Mouse (Mus musculus) ES-E14 (cell line): ENCODE results near the gene Chga. TPM values are rescaled to one million over a fixed set of nuclear protein-coding genes. Genes with fewer than 3 reads are reported as not detected.

Experiments used
- DNase-seq: peaks from one replicate; pipeline ENCODE4 v3.0.0-alpha.2; 2013; ENCODE audit warnings: low read depth, low spot score
- H3K27ac ChIP-seq: 2 replicates; pipeline ENCODE4 v1.5.1; 2012; ENCODE audit warnings: low read depth, mild to moderate bottlenecking, low read length, moderate library complexity, mixed read lengths; ENCODE audit not compliant: poor library complexity, insufficient read depth, severe bottlenecking
- H3K36me3 ChIP-seq: 2 replicates; pipeline ENCODE4 v1.6.1; 2012; ENCODE audit warnings: mild to moderate bottlenecking, low read length, moderate library complexity, mixed read lengths; ENCODE audit not compliant: control insufficient read depth, poor library complexity, insufficient read depth, severe bottlenecking
- H3K4me1 ChIP-seq, 2 experiments: fragments of 150-350 bp in 1 of 2; sonication (generic) in 1 of 2; 2 replicates each; pipeline ENCODE4 v1.6.1; 2012; ENCODE audit warnings: low read length in 2 of 2, mild to moderate bottlenecking in 1 of 2, mixed read lengths in 1 of 2; ENCODE audit not compliant: control insufficient read depth in 2 of 2, insufficient read depth in 2 of 2, poor library complexity in 1 of 2
- H3K4me3 ChIP-seq, 2 experiments: fragments of 150-350 bp in 1 of 2; sonication (generic) in 1 of 2; 2 replicates each; pipeline ENCODE4 v1.5.1; 2012; ENCODE audit warnings: low read length in 2 of 2, low read depth in 1 of 2, mild to moderate bottlenecking in 1 of 2, mixed read lengths in 1 of 2; ENCODE audit not compliant: insufficient read depth in 1 of 2, poor library complexity in 1 of 2, severe bottlenecking in 1 of 2
- H3K9ac ChIP-seq: 2 replicates; pipeline ENCODE4 v1.6.1; 2012; ENCODE audit warnings: low read depth, mild to moderate bottlenecking, low read length, mixed read lengths; ENCODE audit not compliant: poor library complexity, insufficient read depth, severe bottlenecking
- H3K9me3 ChIP-seq: fragments of 150-350 bp; sonication (generic); 2 replicates; pipeline ENCODE4 v1.6.1; 2012; ENCODE audit warnings: low read depth, mild to moderate bottlenecking, low read length; ENCODE audit not compliant: control insufficient read depth, insufficient read depth
- CHD2 ChIP-seq: IDR thresholded peaks from 2 replicates; pipeline ENCODE4 v1.6.1; 2014; ENCODE audit warnings: mild to moderate bottlenecking, low read depth, low read length, inconsistent platforms
- HCFC1 ChIP-seq: IDR thresholded peaks from 2 replicates; pipeline ENCODE4 v1.6.1; 2012; ENCODE audit warnings: low read length, inconsistent platforms, borderline replicate concordance; ENCODE audit not compliant: insufficient read depth
- MAFK ChIP-seq: IDR thresholded peaks from 2 replicates; pipeline ENCODE4 v1.6.1; 2014; ENCODE audit warnings: mild to moderate bottlenecking, low read depth, low read length, inconsistent platforms; ENCODE audit not compliant: insufficient read depth
- ZC3H11A ChIP-seq: IDR thresholded peaks from 2 replicates; pipeline ENCODE4 v1.6.1; 2012; ENCODE audit warnings: low read depth, mild to moderate bottlenecking, inconsistent platforms, low read length, borderline replicate concordance
- ZNF384 ChIP-seq: IDR thresholded peaks from 2 replicates; pipeline ENCODE4 v1.6.1; 2012; ENCODE audit warnings: low read depth, low read length, inconsistent platforms
- in situ Hi-C, 2 experiments: fragments of 600-800 bp; cut with MboI; formaldehyde crosslinking; loops; one replicate each; pipeline ENCODE4 v1.15.1; 2025; ENCODE audit warnings: low sequenced_read_pairs in 2 of 2, inconsistent platforms in 1 of 2; ENCODE audit not compliant: unreplicated experiment in 2 of 2
- total RNA-seq: library from RNA; depleted of rRNA; stranded (reverse); fragments of 300-350 nt; gene quantifications from 2 replicates; pipeline ENCODE4 v1.2.3, GENCODE M21; 2012

Gene Chga
- total RNA-seq, 1 experiment = 11.9 TPM

- DNase-seq = no peak
- no peak overlapping the region for H3K4me3 ChIP-seq
- in situ Hi-C loops = loop anchor here in 1 of 2 experiments (25.0 kb wide), 1 partner anchor 217 kb away; the partner anchor contains the start of genes Moap1 and Tmem251
- no peaks in the 10 kb centered on the region for H3K9me3 ChIP-seq
- no peaks in the 10 kb centered on the region for H3K36me3 ChIP-seq
- no peak overlapping the region for H3K27ac ChIP-seq
- H3K9ac ChIP-seq = no peak overlapping the region
- TF ChIP-seq MAFK (no peak), ZC3H11A (no peak), ZNF384 (no peak), HCFC1 (no peak), CHD2 (no peak)
- no peaks in the 10 kb centered on the region; a peak in 1 of 4 replicates for H3K4me1 ChIP-seq
Observed at GRCm38 (mm10) chr12:102519929-102520720, 34.6 kb upstream of the Chga start.

- in situ Hi-C loops = loop anchor here in 1 of 2 experiments (25.0 kb wide), 1 partner anchor 215 kb away; the partner anchor contains the start of genes Moap1 and Tmem251
Observed at GRCm38 (mm10) chr12:102521777-102522319, 32.9 kb upstream of the Chga start.

GRCm38 (mm10) chr12:102524216-102524615 lies 30.6 kb upstream of the Chga start:
- Histone ChIP-seq H3K4me3 (no peak overlapping the region), H3K4me1 (no peaks in the 10 kb centered on the region; a peak in 1 of 4 replicates), H3K9ac (no peak overlapping the region), H3K27ac (no peak overlapping the region), H3K9me3 (no peaks in the 10 kb centered on the region), H3K36me3 (no peaks in the 10 kb centered on the region)
- in situ Hi-C loops = loop anchor here in 1 of 2 experiments (25.0 kb wide), 1 partner anchor 213 kb away; the partner anchor contains the start of genes Moap1 and Tmem251
- no peak for DNase-seq
- TF ChIP-seq ZC3H11A = no peak
- TF ChIP-seq CHD2 = no peak
- TF ChIP-seq MAFK = no peak
- no peak for TF ChIP-seq HCFC1
- no peak for TF ChIP-seq ZNF384

More at GRCm38 (mm10) chr12:102521777-102522319, 32.9 kb upstream of the Chga start:
- no peak overlapping the region for H3K27ac ChIP-seq
- TF ChIP-seq HCFC1 = no peak
- no peak for TF ChIP-seq ZC3H11A
- no peak for TF ChIP-seq ZNF384
- TF ChIP-seq CHD2 = no peak
- TF ChIP-seq MAFK = no peak
- no peaks in the 10 kb centered on the region for H3K36me3 ChIP-seq
- no peak overlapping the region for H3K4me3 ChIP-seq
- no peak overlapping the region for H3K9ac ChIP-seq
- no peak for DNase-seq
- H3K4me1 ChIP-seq = no peaks in the 10 kb centered on the region; a peak in 1 of 4 replicates
- H3K9me3 ChIP-seq = no peaks in the 10 kb centered on the region

GRCm38 (mm10) chr12:102524760-102525159 lies 30.0 kb upstream of the Chga start:
- Histone ChIP-seq H3K36me3 (no peaks in the 10 kb centered on the region), H3K4me3 (no peak overlapping the region), H3K9ac (peak overlapping the region; percentile 31; the same call in 1 of the 2 replicates), H3K27ac (no peak overlapping the region), H3K9me3 (no peaks in the 10 kb centered on the region), H3K4me1 (no peaks in the 10 kb centered on the region; a peak in 1 of 4 replicates)
- no peak for TF ChIP-seq HCFC1
- no peak for TF ChIP-seq CHD2
- TF ChIP-seq MAFK = no peak
- TF ChIP-seq ZNF384 = no peak
- peak; percentile 81; the same call in 1 of the 2 replicates for TF ChIP-seq ZC3H11A
- DNase-seq = peak; percentile 47
- in situ Hi-C loops = loop anchor here in 1 of 2 experiments (25.0 kb wide), 1 partner anchor 213 kb away; the partner anchor contains the start of genes Moap1 and Tmem251
